Mouse (Mus musculus) limb, embryonic 11.5 days (tissue): ENCODE measurements around the gene Syne4. TPM values are rescaled to one million over a fixed set of nuclear protein-coding genes. Genes with fewer than 3 reads are reported as not detected.

Source experiments
- ATAC-seq: fragments of 200-750 bp; cut with Nextera tagmentation; 2 replicates; pipeline ENCODE4 v1.8.0; 2017; ENCODE audit warnings: low read depth; ENCODE audit not compliant: insufficient number of reproducible peaks, low FRiP score, low TSS enrichment
- DNase-seq: peaks from one replicate; pipeline ENCODE4 v3.0.0-alpha.2; 2015; ENCODE audit warnings: low spot score
- H3K27ac ChIP-seq: fragments of 300-500 bp; sonication (generic); replicated peaks from 2 replicates; pipeline ENCODE4 v1.5.1; 2014; ENCODE audit warnings: low read depth, mild to moderate bottlenecking, low read length
- H3K27me3 ChIP-seq: fragments of 300-500 bp; sonication (generic); 2 replicates; pipeline ENCODE4 v1.6.1; 2014; ENCODE audit warnings: mild to moderate bottlenecking, low read length, mixed read lengths; ENCODE audit not compliant: control insufficient read depth, insufficient read depth
- H3K36me3 ChIP-seq: fragments of 300-500 bp; sonication (generic); 2 replicates; pipeline ENCODE4 v1.6.1; 2014; ENCODE audit warnings: mild to moderate bottlenecking, low read length, moderate library complexity, mixed read lengths; ENCODE audit not compliant: control insufficient read depth, insufficient read depth
- H3K4me1 ChIP-seq: fragments of 300-500 bp; sonication (generic); 2 replicates; pipeline ENCODE4 v1.6.1; 2014; ENCODE audit warnings: low read length, mixed read lengths; ENCODE audit not compliant: control insufficient read depth, insufficient read depth
- H3K4me2 ChIP-seq: fragments of 300-500 bp; sonication (generic); 2 replicates; pipeline ENCODE4 v1.6.1; 2014; ENCODE audit warnings: low read depth, mild to moderate bottlenecking, moderate library complexity; ENCODE audit not compliant: severe bottlenecking
- H3K4me3 ChIP-seq: fragments of 300-500 bp; sonication (generic); 2 replicates; pipeline ENCODE4 v1.5.1; 2014; ENCODE audit warnings: low read depth, low read length
- H3K9ac ChIP-seq: fragments of 300-500 bp; sonication (generic); 2 replicates; pipeline ENCODE4 v1.6.1; 2014; ENCODE audit warnings: mild to moderate bottlenecking, low read length
- H3K9me3 ChIP-seq: fragments of 300-500 bp; sonication (generic); 2 replicates; pipeline ENCODE4 v1.6.1; 2016; ENCODE audit warnings: low read length; ENCODE audit not compliant: control insufficient read depth
- WGBS: fragments of 180-500 bp; shearing (Covaris S2); extraction: QIAGEN DNeasy Blood & Tissue Kit; methylation state at CpG from one replicate; pipeline ENCODE4 v1.1.7; 2014; 5-methylcytosine and 5-hydroxymethylcytosine counted together
- polyA plus RNA-seq: library from polyadenylated mRNA; unstranded; fragments of >200 nt; fragmentation: Nextera tagmentation; extraction: Ambion mirVana; gene quantifications from 2 replicates; pipeline ENCODE4 v1.2.1, GENCODE M21; 2014

The Syne4 gene
- polyA plus RNA-seq, 1 experiment from 2014 or later = 75.3 TPM

DNA sequence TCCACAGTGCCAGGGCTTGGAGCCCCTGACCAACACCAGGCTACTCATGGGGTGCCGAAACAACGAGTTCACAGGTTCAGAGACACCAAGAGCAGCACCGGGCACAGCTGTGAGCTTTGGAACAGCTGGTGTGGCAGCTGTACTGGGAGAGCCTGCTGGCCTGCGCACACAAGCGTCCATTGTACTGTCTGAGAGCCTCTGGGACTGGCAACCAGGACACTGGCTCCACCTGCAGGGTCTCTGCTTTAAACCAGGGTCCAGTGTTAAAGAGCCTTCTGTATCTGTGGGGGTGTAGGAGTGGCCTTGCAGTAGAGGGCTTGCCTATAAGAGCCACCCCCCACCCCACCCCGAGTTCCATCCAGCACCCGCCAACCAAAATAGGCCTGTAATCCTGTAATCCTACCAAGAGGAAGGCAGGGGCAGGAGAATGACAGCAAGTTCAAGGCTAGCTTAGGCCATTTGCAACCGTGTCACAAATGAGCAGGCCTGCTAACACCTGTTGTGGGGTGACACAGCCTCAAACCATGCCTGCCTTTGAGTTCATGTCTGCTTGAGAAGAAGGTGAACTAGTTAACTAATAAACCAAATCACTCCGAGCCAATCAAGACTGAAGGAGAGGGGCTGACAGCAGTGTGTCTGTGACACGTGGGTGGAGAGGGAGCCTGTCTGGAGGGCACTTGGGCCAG, 24.8 kb upstream of the Syne4 start:
- Histone ChIP-seq H3K27ac (0 out of 2 replicates have a peak overlapping the region, but pooled peaks have one; percentile 36), H3K36me3 (no peaks in the 10 kb centered on the region; the same call in 1 of the 2 replicates), H3K4me3 (no peak overlapping the region), H3K9ac (no peak overlapping the region), H3K4me1 (peaks cover 6% of the 10 kb centered on the region; the same call in 1 of the 2 replicates), H3K9me3 (no peaks in the 10 kb centered on the region), H3K27me3 (no peaks in the 10 kb centered on the region), H3K4me2 (no peak overlapping the region; the same call in 1 of the 2 replicates)
- ATAC-seq = peak; percentile 67
- 63% methylated on average over 10 of the region's 10 CpGs for whole genome bisulfite sequencing
- DNase-seq = peak; percentile 58

DNA sequence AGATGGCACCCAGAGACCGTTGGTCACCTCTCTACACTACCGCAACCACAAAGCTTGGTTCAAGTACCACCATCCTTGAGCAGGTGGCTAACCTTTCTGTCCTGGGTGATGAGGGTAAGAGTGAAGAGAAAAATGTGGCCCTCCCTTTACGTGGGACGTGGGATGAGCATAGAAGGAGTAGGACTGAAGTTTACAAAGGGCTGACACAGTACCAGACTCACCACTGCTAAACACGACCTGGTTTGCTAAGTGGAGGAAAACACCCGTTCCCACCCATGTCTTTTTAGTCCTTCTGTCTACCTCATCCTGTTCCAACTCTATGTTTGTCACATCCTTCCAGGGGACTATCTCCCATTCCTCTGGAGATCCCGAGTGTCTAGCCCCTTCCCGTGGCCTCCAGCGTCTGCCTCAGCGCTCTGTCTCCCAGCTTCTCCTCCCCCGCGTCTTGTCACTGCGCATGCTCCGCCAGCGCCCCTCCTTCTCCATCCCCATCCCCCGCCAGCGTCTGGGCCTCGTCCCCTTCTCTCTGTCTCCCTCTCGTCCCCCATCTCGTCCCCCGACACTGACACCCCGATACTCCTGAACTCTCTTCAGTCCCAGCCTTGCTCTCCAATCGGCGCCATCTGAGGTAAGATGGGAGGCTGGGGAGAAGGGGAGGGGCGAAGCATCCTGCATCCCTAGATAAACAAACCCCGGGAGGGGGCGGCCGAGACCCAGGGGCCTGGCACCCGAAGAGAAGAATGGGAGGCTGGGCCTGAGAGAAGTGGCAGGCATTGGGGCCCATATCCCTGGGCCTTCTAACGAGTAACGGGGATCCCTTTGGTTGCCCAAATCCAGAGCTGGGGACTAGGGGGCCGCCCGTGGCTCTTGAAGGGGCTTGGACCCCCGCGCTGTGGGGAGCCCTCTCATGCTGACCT, 23.1 kb upstream of the Syne4 start, which contains the start of gene Clip3:
Gene Clip3 (plus strand): TSS at position 514 of the 917 bp plus-strand sequence.
- peaks cover 5% of the 10 kb centered on the region; the same call in 1 of the 2 replicates for H3K36me3 ChIP-seq
- peaks cover 6% of the 10 kb centered on the region; the same call in 1 of the 2 replicates for H3K4me1 ChIP-seq
- H3K9ac ChIP-seq = peak within 1 kb of the TSS; percentile 77
- no peaks in the 10 kb centered on the region for H3K27me3 ChIP-seq
- H3K27ac ChIP-seq = no peak within 1 kb of the TSS
- 8% methylated on average over 35 of the region's 35 CpGs for WGBS
- ATAC-seq = peak; percentile 55
- H3K4me2 ChIP-seq = peak within 1 kb of the TSS; percentile 94
- DNase-seq = peak; percentile 85
- H3K4me3 ChIP-seq = peak within 1 kb of the TSS; percentile 85
- no peaks in the 10 kb centered on the region for H3K9me3 ChIP-seq

DNA sequence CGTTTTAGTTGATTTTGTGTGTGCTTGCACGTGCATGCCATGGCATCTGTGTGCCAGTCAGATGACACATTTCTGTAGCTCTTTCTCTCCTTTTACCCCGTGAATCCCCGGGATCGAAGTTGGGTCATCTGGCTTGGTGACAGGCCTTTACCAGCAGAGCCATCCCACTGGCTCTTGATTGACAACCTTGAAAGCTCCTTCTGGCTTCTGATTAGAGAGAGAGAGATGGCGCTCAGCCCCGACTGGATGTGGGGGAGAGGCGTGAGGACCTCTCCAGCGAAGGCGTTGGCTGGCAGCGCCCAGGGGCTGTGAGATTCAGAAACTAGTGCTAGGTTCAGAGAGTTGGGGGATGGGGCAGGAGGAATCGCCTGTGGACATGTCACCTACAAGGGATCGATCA, 20.8 kb upstream of the Syne4 start:
- ATAC-seq (no peak), DNase-seq (no peak)
- WGBS = 85% methylated on average over 13 of the region's 13 CpGs
- Histone ChIP-seq H3K4me1 (peaks cover 6% of the 10 kb centered on the region; the same call in 1 of the 2 replicates), H3K36me3 (peaks cover 5% of the 10 kb centered on the region; the same call in 1 of the 2 replicates), H3K27ac (no peak overlapping the region), H3K9me3 (no peaks in the 10 kb centered on the region), H3K4me3 (no peak overlapping the region), H3K4me2 (no peak overlapping the region), H3K27me3 (no peaks in the 10 kb centered on the region), H3K9ac (no peak overlapping the region)

GRCm38 (mm10) chr7:30294296-30294695, 20.3 kb upstream of the Syne4 start:
- Histone ChIP-seq H3K27me3 (no peaks in the 10 kb centered on the region), H3K4me3 (no peak overlapping the region), H3K9me3 (no peaks in the 10 kb centered on the region), H3K9ac (no peak overlapping the region), H3K4me1 (peaks cover 6% of the 10 kb centered on the region; the same call in 1 of the 2 replicates), H3K4me2 (no peak overlapping the region), H3K36me3 (peaks cover 5% of the 10 kb centered on the region; the same call in 1 of the 2 replicates), H3K27ac (no peak overlapping the region)
- ATAC-seq = no peak
- DNase-seq = no peak
- WGBS = 86% methylated on average over 5 of the region's 5 CpGs

DNA sequence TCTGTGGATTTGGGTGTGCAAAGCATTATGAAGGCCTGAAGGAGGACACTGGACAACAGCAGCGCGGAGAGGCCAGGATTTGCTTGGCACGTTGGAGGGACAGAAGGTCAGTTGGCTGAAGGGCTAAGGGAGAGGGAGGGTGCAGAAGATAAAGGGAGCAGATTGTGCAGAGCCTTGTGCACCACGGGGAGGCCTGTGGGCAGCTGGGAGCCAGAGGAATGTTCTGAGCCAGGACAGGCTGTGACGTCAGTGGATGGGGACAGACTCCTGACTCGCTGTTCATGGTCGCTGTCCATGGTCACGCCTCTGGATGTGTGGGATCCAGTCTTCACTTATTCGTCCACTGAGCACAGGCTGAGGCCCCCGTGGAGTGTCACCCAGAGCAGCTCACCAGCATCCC, 19.5 kb upstream of the Syne4 start:
- DNase-seq (no peak), ATAC-seq (no peak)
- H3K9ac ChIP-seq = no peak overlapping the region
- H3K4me3 ChIP-seq = no peak overlapping the region
- H3K9me3 ChIP-seq = no peaks in the 10 kb centered on the region
- H3K4me2 ChIP-seq = no peak overlapping the region
- peaks cover 3% of the 10 kb centered on the region; the same call in 1 of the 2 replicates for H3K4me1 ChIP-seq
- H3K27me3 ChIP-seq = no peaks in the 10 kb centered on the region
- H3K27ac ChIP-seq = no peak overlapping the region
- H3K36me3 ChIP-seq = peaks cover 8% of the 10 kb centered on the region; the same call in 1 of the 2 replicates
- WGBS = 75% methylated on average over 10 of the region's 10 CpGs

DNA sequence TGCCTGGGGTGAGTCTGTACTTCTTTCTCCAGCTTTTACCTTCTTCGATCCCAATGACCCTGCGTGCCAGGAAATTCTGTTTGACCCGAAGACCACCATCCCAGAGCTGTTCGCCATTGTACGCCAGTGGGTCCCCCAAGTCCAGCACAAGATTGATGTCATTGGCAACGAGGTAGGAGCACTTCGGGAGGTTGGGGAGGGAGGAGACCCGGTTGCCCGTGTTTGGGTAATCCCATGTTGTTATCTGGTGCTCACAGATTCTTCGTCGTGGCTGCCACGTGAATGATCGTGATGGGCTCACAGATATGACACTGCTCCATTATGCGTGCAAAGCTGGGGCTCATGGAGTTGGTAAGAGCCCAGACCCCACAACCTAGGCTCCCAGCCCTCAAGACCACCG, 17.8 kb upstream of the Syne4 start:
- Histone ChIP-seq H3K4me2 (no peak overlapping the region), H3K9me3 (no peaks in the 10 kb centered on the region), H3K36me3 (peaks cover 13% of the 10 kb centered on the region; the same call in 1 of the 2 replicates), H3K9ac (no peak overlapping the region), H3K4me3 (no peak overlapping the region), H3K4me1 (no peaks in the 10 kb centered on the region), H3K27me3 (no peaks in the 10 kb centered on the region), H3K27ac (no peak overlapping the region)
- ATAC-seq = no peak
- 90% methylated on average over 15 of the region's 15 CpGs for WGBS
- DNase-seq = no peak

DNA sequence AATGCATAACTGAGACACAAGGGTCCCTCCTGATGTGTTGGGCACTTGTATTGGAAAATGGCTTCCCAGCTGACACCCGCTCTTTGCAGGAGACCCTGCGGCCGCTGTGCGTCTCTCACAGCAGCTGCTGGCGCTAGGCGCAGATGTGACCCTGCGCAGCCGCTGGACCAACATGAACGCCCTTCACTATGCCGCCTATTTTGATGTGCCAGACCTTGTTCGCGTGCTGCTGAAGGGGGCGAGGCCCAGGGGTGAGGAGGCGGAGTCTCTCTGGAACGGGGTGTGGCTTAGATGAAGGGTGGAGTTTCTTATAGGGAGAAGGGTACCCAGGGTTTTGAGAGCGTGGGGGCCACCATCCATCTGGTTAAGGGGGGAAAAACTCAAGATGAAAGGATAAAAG, 17.3 kb upstream of the Syne4 start:
- H3K36me3 ChIP-seq = peaks cover 17% of the 10 kb centered on the region; the same call in 1 of the 2 replicates
- H3K9me3 ChIP-seq = no peaks in the 10 kb centered on the region
- ATAC-seq (no peak), DNase-seq (no peak)
- H3K4me2 ChIP-seq = no peak overlapping the region
- WGBS = 83% methylated on average over 16 of the region's 16 CpGs
- no peaks in the 10 kb centered on the region for H3K4me1 ChIP-seq
- no peak overlapping the region for H3K27ac ChIP-seq
- H3K9ac ChIP-seq = no peak overlapping the region
- H3K4me3 ChIP-seq = no peak overlapping the region
- H3K27me3 ChIP-seq = no peaks in the 10 kb centered on the region

DNA sequence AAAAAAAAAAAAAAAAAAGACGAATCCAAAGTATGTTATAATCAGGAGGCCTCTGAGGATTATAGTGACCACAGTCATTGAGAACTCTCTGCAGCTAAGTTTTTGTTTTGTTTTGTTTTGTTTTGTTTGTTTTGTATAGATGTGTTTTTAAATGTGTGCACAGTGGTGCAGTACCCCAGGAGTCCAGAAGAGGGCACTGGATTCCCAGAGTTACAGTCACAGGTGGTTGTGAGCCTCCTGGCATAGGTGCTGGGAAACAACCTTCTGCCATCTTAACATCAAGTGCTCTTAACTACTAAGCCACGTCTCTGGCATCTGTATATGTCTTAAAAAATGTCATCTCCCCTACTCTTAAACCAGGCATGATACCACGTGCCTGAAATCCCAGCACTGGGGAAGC, 13.7 kb upstream of the Syne4 start:
- peak; percentile 69 for DNase-seq
- H3K4me3 ChIP-seq = no peak overlapping the region
- no peak for ATAC-seq
- H3K27ac ChIP-seq = no peak overlapping the region
- H3K9me3 ChIP-seq = no peaks in the 10 kb centered on the region
- H3K27me3 ChIP-seq = no peaks in the 10 kb centered on the region
- H3K9ac ChIP-seq = no peak overlapping the region
- no peak overlapping the region for H3K4me2 ChIP-seq
- H3K36me3 ChIP-seq = peaks cover 28% of the 10 kb centered on the region
- no peaks in the 10 kb centered on the region for H3K4me1 ChIP-seq
- WGBS = 65% methylated on average over 2 of the region's 3 CpGs
